Mouse (Mus musculus): ENCODE measurements at regions not wholly inside any gene's neighbourhood (a gene's known extent, or its start where the extent isn't known, plus 50 kb on each side); places are given as distances from the start of the nearest gene placed in this dataset.

GRCm38 (mm10) chr12:70611891-70612290, 159.0 kb downstream of the Tmx1 start:
- TF ChIP-seq CTCF (IDR thresholded peaks at IDR 0.05; ENCODE audit: low read depth) (no peak), EP300 (IDR thresholded peaks at IDR 0.05; ENCODE audit: low read depth) (0 out of 2 replicates have a peak, but pooled peaks have one; percentile 33)
